27 mouse cellular contexts compared by ENCODE assay signal in the genomic region with DNA sequence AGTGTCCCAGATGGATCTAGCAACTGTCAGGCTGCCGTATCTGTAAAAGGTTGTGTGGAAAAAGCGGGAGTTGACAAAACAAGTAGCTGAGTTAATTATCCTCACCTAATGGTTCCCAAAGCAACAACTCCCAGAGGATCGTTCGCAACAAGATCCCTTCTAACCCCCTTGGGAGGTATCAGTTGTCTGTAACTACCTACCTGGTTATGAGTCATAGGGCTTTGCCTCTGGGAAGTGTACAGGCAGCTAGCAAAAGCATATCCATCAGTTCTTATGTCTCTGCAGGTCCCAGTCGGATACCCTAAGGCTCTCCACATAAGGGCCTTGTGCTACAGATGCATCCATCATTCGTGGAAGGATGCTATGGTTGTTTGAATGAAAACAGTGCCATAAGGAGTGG.
"Had no signal": no experiment of that assay in that cellular context is flagged by ENCODE, and none has a peak within 500 bp of the region (broad histone marks: within the 10 kb centered on the region; RNA-seq: fewer than 3 reads in every experiment).

No protein-coding gene starts in this region.

- H3K27ac ChIP-seq: embryonic facial prominence, embryonic 13.5 days; forebrain, embryonic 10.5 days; forebrain, embryonic 12.5 days; forebrain, embryonic 13.5 days; forebrain, embryonic 15.5 days; gastrocnemius, adult 2 months; heart, adult 2 months; heart, embryonic 10.5 days had no signal

- H3K4me1 ChIP-seq: forebrain, embryonic 13.5 days; forebrain, embryonic 15.5 days had no signal

- DNase-seq: cerebellum, adult 2 months; cerebellum, adult 8-10 months; cerebellum, adult 9-10 months; cerebellum, adult 9-11 months; cerebellum, postnatal 10 days; cerebellum, postnatal 14 days; cerebellum, postnatal 25 days; cerebellum, postnatal 36 days; embryo, embryonic 11 days; forebrain, postnatal 0 days; gastrocnemius, adult 2 months; gastrocnemius, postnatal 10 days; gastrocnemius, postnatal 14 days; gastrocnemius, postnatal 25 days; gastrocnemius, postnatal 36 days; heart, adult 11 months; heart, adult 18-20 months; heart, adult 2 months had no signal

- H3K4me3 ChIP-seq: embryonic facial prominence, embryonic 13.5 days; erythroblast, embryonic 14.5 days; forebrain, embryonic 10.5 days; forebrain, embryonic 12.5 days; forebrain, embryonic 13.5 days; forebrain, embryonic 15.5 days; gastrocnemius, adult 2 months; heart, adult 2 months; heart, embryonic 10.5 days had no signal

- ATAC-seq: forebrain, embryonic 13.5 days; forebrain, embryonic 14.5 days; forebrain, embryonic 15.5 days; forebrain, embryonic 16.5 days; forebrain, postnatal 0 days had no signal

- H3K27me3 ChIP-seq: embryonic facial prominence, embryonic 13.5 days; forebrain, embryonic 13.5 days; forebrain, embryonic 15.5 days had no signal

- H3K36me3 ChIP-seq: embryonic facial prominence, embryonic 13.5 days; forebrain, embryonic 10.5 days; forebrain, embryonic 12.5 days; forebrain, embryonic 15.5 days; heart, embryonic 10.5 days had no signal

- H3K4me2 ChIP-seq: embryonic facial prominence, embryonic 13.5 days; forebrain, embryonic 12.5 days; forebrain, embryonic 13.5 days; forebrain, embryonic 15.5 days had no signal

- H3K9ac ChIP-seq: embryonic facial prominence, embryonic 13.5 days; forebrain, embryonic 12.5 days; forebrain, embryonic 13.5 days; forebrain, embryonic 15.5 days; forebrain, postnatal 0 days had no signal

- H3K9me3 ChIP-seq: embryonic facial prominence, embryonic 13.5 days; forebrain, embryonic 10.5 days; forebrain, embryonic 12.5 days; forebrain, embryonic 13.5 days; forebrain, embryonic 15.5 days; heart, embryonic 10.5 days had no signal
